Mouse (Mus musculus) macrophage (primary cell): Measurements from ENCODE around the gene Ppp6r2. TPM values are rescaled to one million over a fixed set of nuclear protein-coding genes. Genes with fewer than 3 reads are reported as not detected.

Experiments
- H3K27ac ChIP-seq: fragments of 350-480 bp; formaldehyde crosslinking; 2 replicates; pipeline ENCODE4 v1.9.0; 2021
- H3K36me3 ChIP-seq: fragments of 350-480 bp; formaldehyde crosslinking; 2 replicates; pipeline ENCODE4 v1.9.0; 2021; ENCODE audit errors: inconsistent target
- H3K4me3 ChIP-seq: fragments of 350-480 bp; formaldehyde crosslinking; 2 replicates; pipeline ENCODE4 v1.9.0; 2021; ENCODE audit errors: inconsistent target
- H3K79me2 ChIP-seq: fragments of 350-480 bp; formaldehyde crosslinking; 2 replicates; pipeline ENCODE4 v1.9.0; 2021; ENCODE audit errors: inconsistent target
- WGBS: methylation state at CpG from one replicate; pipeline ENCODE4 v1.1.7; 2026; ENCODE audit warnings: inconsistent platforms; ENCODE audit not compliant: missing documents; 5-methylcytosine and 5-hydroxymethylcytosine counted together
- polyA plus RNA-seq: library from polyadenylated mRNA; stranded (reverse); fragments of 250-400 nt; gene quantifications from 3 replicates; pipeline ENCODE4 v1.2.4, GENCODE M21; 2018; ENCODE audit warnings: inconsistent platforms

Ppp6r2 gene
- polyA plus RNA-seq, 1 experiment from 2014 or later = 15.7 TPM

DNA sequence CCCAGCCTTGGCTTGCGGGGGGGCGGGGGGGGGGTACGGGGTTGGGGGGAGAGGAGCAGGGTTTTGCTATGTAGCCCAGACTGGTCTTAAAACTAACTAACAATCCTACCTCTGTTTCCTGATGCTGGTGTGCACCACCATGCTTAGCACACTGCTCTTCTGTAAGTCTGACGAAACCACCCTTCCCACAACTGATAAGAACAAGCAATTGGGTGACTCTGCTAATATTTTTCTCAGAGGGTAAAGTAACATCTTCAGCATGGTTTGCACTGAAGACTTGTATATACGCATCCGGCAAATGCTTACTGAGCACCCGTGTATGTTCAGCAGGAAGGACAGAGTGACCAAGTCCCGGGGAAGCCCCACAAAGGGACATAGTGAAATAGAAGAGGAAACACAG is 109.9 kb downstream of the Ppp6r2 start:
- no peak overlapping the region for H3K4me3 ChIP-seq
- 70% methylated on average over 7 of the region's 8 CpGs for WGBS
- no peak overlapping the region for H3K27ac ChIP-seq
- no peaks in the 10 kb centered on the region for H3K36me3 ChIP-seq
- H3K79me2 ChIP-seq = no peaks in the 10 kb centered on the region

DNA sequence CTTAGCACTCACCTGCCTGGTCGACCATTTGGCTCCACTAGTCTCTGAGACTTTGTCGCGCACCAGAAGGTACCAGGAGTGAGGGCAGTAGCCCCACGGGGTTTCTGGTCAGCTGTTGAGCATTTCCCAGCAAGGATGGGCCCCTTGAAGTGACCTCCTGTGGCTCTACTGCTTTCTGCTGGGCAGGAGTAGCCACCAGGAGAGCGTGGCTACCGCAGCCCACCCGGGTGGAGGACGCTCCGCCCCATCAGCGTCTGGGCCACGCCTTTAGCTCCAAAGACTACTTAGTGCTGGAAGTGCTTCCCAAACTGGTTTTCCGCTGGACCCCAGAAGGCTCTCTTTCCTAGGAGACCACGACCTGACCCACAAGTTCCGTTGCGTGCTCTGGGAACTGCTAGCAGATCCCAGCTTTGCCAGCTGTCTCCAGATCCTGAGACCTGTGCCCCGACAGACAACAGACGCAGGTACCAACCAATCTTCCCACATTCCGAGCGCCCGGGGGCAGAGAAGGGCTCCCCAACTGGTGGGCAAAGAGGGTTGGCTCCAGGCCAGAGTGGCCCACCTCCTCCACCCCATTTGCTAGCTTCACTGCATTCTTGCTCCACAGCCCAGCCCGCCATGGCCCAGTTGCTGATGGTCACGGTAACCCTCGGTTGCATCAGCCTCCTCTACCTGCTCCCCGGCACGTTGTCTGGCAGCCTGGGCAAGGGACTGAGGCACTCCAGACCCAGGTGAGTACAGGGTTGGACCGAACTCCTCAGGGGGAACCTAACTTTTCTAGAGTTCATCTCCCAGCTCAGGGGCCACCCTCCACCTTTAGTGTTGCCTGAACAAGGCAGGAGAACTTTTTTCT is 111.5 kb downstream of the Ppp6r2 start, which contains the start of gene Adm2:
Gene Adm2 (plus strand): TSS at position 51 of the 853 bp plus-strand sequence.
- Histone ChIP-seq H3K36me3 (no peaks in the 10 kb centered on the region), H3K79me2 (no peaks in the 10 kb centered on the region), H3K27ac (no peak within 1 kb of the TSS), H3K4me3 (no peak within 1 kb of the TSS)
- WGBS = 61% methylated on average over 26 of the region's 26 CpGs

DNA sequence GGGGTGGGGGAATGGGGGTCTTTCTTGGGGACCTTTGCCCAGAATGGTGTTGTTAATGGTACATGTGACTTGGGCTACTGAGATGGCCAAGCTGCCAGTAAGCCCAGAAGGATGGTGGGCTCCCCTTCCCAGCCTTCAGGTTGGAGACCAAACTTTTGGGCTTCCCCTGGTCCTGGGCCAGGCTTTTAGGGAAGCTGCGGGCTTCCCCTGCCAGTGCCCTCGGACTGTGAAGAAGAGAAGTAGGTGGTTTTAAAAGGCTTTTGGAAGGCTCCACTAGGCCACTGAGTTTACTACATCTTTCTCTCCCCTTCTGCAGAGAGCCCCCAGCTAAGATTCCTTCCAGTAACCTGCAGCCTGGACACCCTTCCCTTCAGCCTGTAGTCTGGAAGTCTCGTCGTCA is 112.3 kb downstream of the Ppp6r2 start:
- no peak overlapping the region for H3K4me3 ChIP-seq
- no peaks in the 10 kb centered on the region for H3K79me2 ChIP-seq
- H3K36me3 ChIP-seq = no peaks in the 10 kb centered on the region
- H3K27ac ChIP-seq = no peak overlapping the region
- 27% methylated on average over 4 of the region's 4 CpGs for WGBS

DNA sequence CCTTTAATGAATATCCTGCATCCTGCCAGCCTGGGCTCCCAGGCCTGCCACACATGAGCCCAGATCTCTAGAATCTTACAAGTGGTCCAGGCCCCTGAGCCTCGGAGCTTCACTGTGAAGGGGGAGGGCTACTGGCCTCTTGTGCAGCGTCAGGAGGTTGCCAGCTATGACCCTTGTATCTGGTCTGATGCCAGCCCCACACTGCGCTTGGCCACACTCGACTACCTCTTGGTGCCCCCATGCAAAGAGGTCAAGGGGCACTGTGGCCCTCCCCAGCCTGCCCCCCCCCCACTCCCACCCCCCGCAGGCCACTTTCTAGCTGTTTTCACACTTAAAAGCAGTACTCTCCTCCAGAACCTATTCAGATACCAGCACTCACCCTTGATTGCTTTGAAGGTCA is 115.1 kb downstream of the Ppp6r2 start:
- no peaks in the 10 kb centered on the region for H3K79me2 ChIP-seq
- 100% methylated on average over 4 of the region's 5 CpGs for WGBS
- H3K4me3 ChIP-seq = no peak overlapping the region

GRCm38 (mm10) chr15:89334271-89334670 is 122.9 kb downstream of the Ppp6r2 start, which contains the start of gene Miox:
Miox (plus strand) TSS chr15:89334398.
- H3K79me2 ChIP-seq = no peaks in the 10 kb centered on the region

More for the DNA sequence above, 115.1 kb downstream of the Ppp6r2 start:
- H3K27ac ChIP-seq = no peak overlapping the region
- H3K36me3 ChIP-seq = no peaks in the 10 kb centered on the region

DNA sequence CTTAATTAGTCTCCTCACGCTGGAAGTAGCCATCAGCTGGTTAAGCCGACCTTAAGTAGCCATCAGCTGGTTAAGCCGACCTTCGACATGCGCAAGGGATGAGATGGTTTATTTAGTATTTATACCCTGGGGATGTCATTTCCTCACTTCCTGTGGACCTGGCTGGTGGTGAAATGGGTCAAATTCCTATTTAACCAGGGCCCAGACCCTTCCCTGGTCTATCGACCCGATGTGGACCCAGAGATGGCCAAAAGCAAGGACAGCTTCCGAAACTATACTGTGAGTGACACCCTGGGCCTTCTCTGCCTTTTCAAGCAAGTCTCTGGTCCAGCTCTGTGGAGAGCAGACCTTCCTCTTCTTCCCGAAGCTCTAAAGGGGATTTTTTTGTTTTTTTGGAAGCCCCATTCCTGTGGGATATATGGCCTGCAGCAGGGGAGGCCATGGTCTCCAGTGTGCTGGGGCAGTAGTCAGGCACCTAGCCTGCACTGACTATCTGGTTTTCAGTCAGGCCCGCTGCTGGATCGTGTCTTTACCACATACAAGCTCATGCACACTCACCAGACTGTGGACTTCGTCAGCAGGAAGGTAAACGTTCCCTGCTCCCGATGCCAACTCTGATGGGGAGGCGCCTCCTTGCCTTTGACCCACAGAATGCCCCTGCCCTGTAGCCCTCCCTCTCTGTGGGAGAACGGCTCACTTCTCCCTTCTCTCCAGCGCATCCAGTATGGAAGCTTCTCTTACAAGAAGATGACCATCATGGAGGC is 123.6 kb downstream of the Ppp6r2 start:
- Histone ChIP-seq H3K27ac (no peak overlapping the region), H3K36me3 (no peaks in the 10 kb centered on the region)
- WGBS = 91% methylated on average over 17 of the region's 17 CpGs

More at GRCm38 (mm10) chr15:89334271-89334670, 122.9 kb downstream of the Ppp6r2 start, which contains the start of gene Miox:
- Histone ChIP-seq H3K27ac (no peak within 1 kb of the TSS), H3K36me3 (no peaks in the 10 kb centered on the region), H3K4me3 (no peak within 1 kb of the TSS)
- 88% methylated on average over 7 of the region's 7 CpGs for WGBS

GRCm38 (mm10) chr15:89336422-89336821 is 125.1 kb downstream of the Ppp6r2 start:
- Histone ChIP-seq H3K36me3 (no peaks in the 10 kb centered on the region), H3K79me2 (no peaks in the 10 kb centered on the region), H3K4me3 (no peak overlapping the region), H3K27ac (no peak overlapping the region)
- WGBS = 86% methylated on average over 14 of the region's 14 CpGs

More for the DNA sequence above, 123.6 kb downstream of the Ppp6r2 start:
- no peaks in the 10 kb centered on the region for H3K79me2 ChIP-seq
- no peak overlapping the region for H3K4me3 ChIP-seq

Other genes with a start within 250 kb of the Ppp6r2 start
- gene Mlc1, start 232.5 kb upstream of the Ppp6r2 start, polyA plus RNA-seq = not detected in 3 replicates
- not detected in 3 replicates for gene Mov10l1, start 228.6 kb upstream of the Ppp6r2 start, polyA plus RNA-seq
- not detected in 3 replicates for gene Panx2, start 151.8 kb upstream of the Ppp6r2 start, polyA plus RNA-seq
- 23.0 to 34.3 TPM (median 32.0 TPM) in 3 replicates for gene Trabd, start 136.4 kb upstream of the Ppp6r2 start, polyA plus RNA-seq
- gene Selenoo, start 122.5 kb upstream of the Ppp6r2 start, polyA plus RNA-seq = 8.4 to 19.1 TPM (median 10.8 TPM) in 3 replicates
- 4.1 to 8.3 TPM (median 6.3 TPM) in 3 replicates for gene Tubgcp6, start 88.4 kb upstream of the Ppp6r2 start, polyA plus RNA-seq
- 3.9 to 7.2 TPM (median 5.5 TPM) in 3 replicates for gene Hdac10, start 82.9 kb upstream of the Ppp6r2 start, polyA plus RNA-seq
- 0.09 TPM in 1 of 3 replicates, not detected in the others for gene Mapk12, start 70.8 kb upstream of the Ppp6r2 start, polyA plus RNA-seq
- gene Mapk11, start 61.9 kb upstream of the Ppp6r2 start, polyA plus RNA-seq = 0.79 to 2.1 TPM (median 1.5 TPM) in 3 replicates
- 226 to 333 TPM (median 246 TPM) in 3 replicates for gene Plxnb2, start 30.8 kb upstream of the Ppp6r2 start, polyA plus RNA-seq
- gene Dennd6b, start 15.1 kb upstream of the Ppp6r2 start, polyA plus RNA-seq = 0.80 to 2.0 TPM (median 1.1 TPM) in 3 replicates
- gene Sbf1, start 103.8 kb downstream of the Ppp6r2 start, polyA plus RNA-seq = 25.5 to 41.4 TPM (median 33.6 TPM) in 3 replicates
- not detected in 3 replicates for gene Adm2, start 111.2 kb downstream of the Ppp6r2 start, polyA plus RNA-seq
- gene Miox, start 122.8 kb downstream of the Ppp6r2 start, polyA plus RNA-seq = not detected in 3 replicates
- 19.8 to 30.4 TPM (median 23.9 TPM) in 3 replicates for gene Lmf2, start 144.1 kb downstream of the Ppp6r2 start, polyA plus RNA-seq
- gene Ncaph2, start 144.2 kb downstream of the Ppp6r2 start, polyA plus RNA-seq = 37.1 to 52.3 TPM (median 40.4 TPM) in 3 replicates
- 8.7 to 28.2 TPM (median 22.9 TPM) in 3 replicates for gene Sco2, start 162.3 kb downstream of the Ppp6r2 start, polyA plus RNA-seq
- 0.43 to 1.6 TPM (median 0.93 TPM) in 3 replicates for gene Tymp, start 165.5 kb downstream of the Ppp6r2 start, polyA plus RNA-seq
- not detected in 3 replicates for gene Odf3b, start 167.7 kb downstream of the Ppp6r2 start, polyA plus RNA-seq
- not detected in 3 replicates for gene Klhdc7b, start 173.4 kb downstream of the Ppp6r2 start, polyA plus RNA-seq
- not detected in 3 replicates for gene Syce3, start 198.9 kb downstream of the Ppp6r2 start, polyA plus RNA-seq
- 0.24 to 0.79 TPM in 2 of 3 replicates, not detected in the other for gene Cpt1b, start 214.3 kb downstream of the Ppp6r2 start, polyA plus RNA-seq
- gene C730034F03Rik, start 218.0 kb downstream of the Ppp6r2 start, polyA plus RNA-seq = 0.40 to 0.83 TPM (median 0.54 TPM) in 3 replicates
- gene Gm44502, start 218.1 kb downstream of the Ppp6r2 start, polyA plus RNA-seq = 0.07 to 0.42 TPM in 2 of 3 replicates, not detected in the other
- gene Chkb, start 218.4 kb downstream of the Ppp6r2 start, polyA plus RNA-seq = 26.6 to 54.6 TPM (median 36.7 TPM) in 3 replicates
- not detected in 3 replicates for gene Mapk8ip2, start 242.4 kb downstream of the Ppp6r2 start, polyA plus RNA-seq